Mouse (Mus musculus): Measurements from ENCODE around the gene Fam24a. TPM values are rescaled to one million over a fixed set of nuclear protein-coding genes. Genes with fewer than 3 reads are reported as not detected.

Fam24a gene
- total and polyA plus RNA-seq, 3 experiments = not detected

DNA sequence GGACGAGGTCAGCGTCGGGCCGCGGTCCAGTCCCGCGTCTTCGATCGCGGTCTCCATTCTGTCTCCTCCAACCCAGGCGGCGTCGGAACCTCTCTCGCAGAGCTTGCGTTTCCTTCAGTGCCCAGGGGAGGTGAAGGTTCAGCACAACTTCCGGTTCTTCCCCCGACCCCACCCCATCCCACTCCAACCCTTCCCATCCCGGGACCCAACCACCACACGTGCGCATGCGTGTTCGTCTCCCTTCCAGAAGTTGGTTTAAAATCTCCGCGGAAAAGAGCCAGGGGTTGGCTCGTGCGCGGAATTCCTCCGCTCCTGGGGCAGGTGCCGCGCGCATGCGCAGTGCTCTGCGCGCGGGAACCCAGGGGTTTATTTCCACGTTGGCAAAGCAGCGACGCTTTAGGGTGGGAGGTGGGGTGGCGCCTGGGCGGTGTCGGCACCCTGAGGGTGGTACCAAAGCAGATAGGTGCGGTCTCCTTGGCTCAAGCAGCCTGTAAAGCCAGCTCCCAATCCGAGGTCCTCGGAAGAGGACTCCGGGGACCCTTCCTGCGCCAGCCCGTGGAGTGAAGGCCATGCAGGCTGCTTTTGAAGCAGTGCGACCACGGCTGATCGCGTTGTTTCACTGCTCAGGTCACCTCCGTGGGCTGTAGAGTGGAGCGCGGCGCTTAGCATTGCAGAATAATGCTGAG lies 29.1 kb downstream of the Fam24a start, which contains the start of gene 2310057M21Rik:
TSS of gene 2310057M21Rik (minus strand) at position 145 of the 686 bp plus-strand sequence.
- peak; percentile 98 for DNase-seq (ENCODE audit: low read depth, low spot score)
- Histone ChIP-seq H3K36me3 (ENCODE audit: control insufficient read depth in 1 of 2, insufficient read depth in 2 of 2, low read length in 2 of 2) (peaks cover 6 to 14% of the 10 kb centered on the region in 2 experiments), H3K27me3 (ENCODE audit: control insufficient read depth in 1 of 2, insufficient read depth in 2 of 2, low read length in 2 of 2) (no peaks in the 10 kb centered on the region), H3K4me3 (ENCODE audit: control insufficient read depth in 1 of 2, insufficient read depth in 1 of 2, low read depth in 2 of 2, low read length in 2 of 2) (peak within 1 kb of the TSS; percentile 67 to 99), H3K9ac (ENCODE audit: control insufficient read depth, low read depth, low read length, poor library complexity, severe bottlenecking) (peak within 1 kb of the TSS; percentile 99), H3K4me1 (ENCODE audit: control insufficient read depth in 1 of 2, insufficient read depth in 2 of 2, low read length in 2 of 2) (peaks cover 3 to 9% of the 10 kb centered on the region in 2 experiments), H3K79me2 (ENCODE audit: control insufficient read depth, insufficient read depth, low read length, poor library complexity) (peaks cover 15% of the 10 kb centered on the region), H3K27ac (ENCODE audit: control insufficient read depth, low read depth, low read length) (peak within 1 kb of the TSS; percentile 83), H3K9me3 (replicated peaks; ENCODE audit: insufficient read depth, low read length) (no peaks in the 10 kb centered on the region)
- TF ChIP-seq TCF12 (IDR thresholded peaks at IDR 0.05; ENCODE audit: low read depth, low read length) = peak; percentile 53; the same call in 1 of the 2 replicates
- peak; percentile 68; the same call in 1 of the 2 replicates for TF ChIP-seq BHLHE40 (IDR thresholded peaks at IDR 0.05; ENCODE audit: borderline replicate concordance, low read depth, low read length)
- peak; percentile 77; the same call in 1 of the 2 replicates for TF ChIP-seq ZMIZ1 (IDR thresholded peaks at IDR 0.05; ENCODE audit: low read depth, low read length)
- TF ChIP-seq RAD21 (IDR thresholded peaks at IDR 0.05; ENCODE audit: low read depth, low read length) = no peak
- TF ChIP-seq USF2 (IDR thresholded peaks at IDR 0.05; ENCODE audit: borderline replicate concordance in 1 of 2, insufficient read depth in 1 of 2, low read depth in 1 of 2, low read length in 2 of 2) = no peak
- TF ChIP-seq ZC3H11A (IDR thresholded peaks at IDR 0.05; ENCODE audit: low read depth, low read length) = no peak
- peak; percentile 4; the same call in 1 of the 2 replicates for TF ChIP-seq RCOR1 (IDR thresholded peaks at IDR 0.05; ENCODE audit: low read depth, low read length)
- TF ChIP-seq E2F4 (IDR thresholded peaks at IDR 0.05; ENCODE audit: borderline replicate concordance, low read depth, low read length) = peak; percentile 91
- peak; percentile 48; the same call in 1 of the 2 replicates for TF ChIP-seq MYC (IDR thresholded peaks at IDR 0.05; ENCODE audit: low read depth, low read length)
- peak; percentile 72 to 74; a peak in 2 of 4 replicates for TF ChIP-seq POLR2A (IDR thresholded peaks at IDR 0.05; ENCODE audit: control insufficient read depth in 1 of 2, insufficient read depth in 1 of 2, low read depth in 1 of 2, low read length in 2 of 2, poor library complexity in 1 of 2)
- peak; percentile 92 for TF ChIP-seq SIN3A (IDR thresholded peaks at IDR 0.05; ENCODE audit: low read length)
- no peak for TF ChIP-seq GABPA (IDR thresholded peaks at IDR 0.05; ENCODE audit: low read depth, low read length)
- TF ChIP-seq ELF1 (IDR thresholded peaks at IDR 0.05; ENCODE audit: low read depth, low read length) = peak; percentile 65; the same call in 1 of the 2 replicates
- TF ChIP-seq UBTF (IDR thresholded peaks at IDR 0.05; ENCODE audit: borderline replicate concordance, insufficient read depth, low read depth, low read length) = 0 out of 2 replicates have a peak, but pooled peaks have one; percentile 1
- TF ChIP-seq MYB (IDR thresholded peaks at IDR 0.05; ENCODE audit: low read depth, low read length) = no peak
- TF ChIP-seq EP300 (IDR thresholded peaks at IDR 0.05; ENCODE audit: low read depth in 1 of 2, low read length in 2 of 2) = no peak
- no peak for TF ChIP-seq SMC3 (IDR thresholded peaks at IDR 0.05; ENCODE audit: low read depth, low read length)
- no peak for TF ChIP-seq CHD1 (IDR thresholded peaks at IDR 0.05; ENCODE audit: low read depth, low read length)
- TF ChIP-seq GATA1 (IDR thresholded peaks at IDR 0.05; ENCODE audit: low read depth, low read length) = no peak
- TF ChIP-seq MAZ (IDR thresholded peaks at IDR 0.05; ENCODE audit: low read depth, low read length) = peak; percentile 90
- TF ChIP-seq POLR2AphosphoS5 (IDR thresholded peaks at IDR 0.05; ENCODE audit: borderline replicate concordance, low read depth, low read length) = no peak
- TF ChIP-seq TAL1 (IDR thresholded peaks at IDR 0.05; ENCODE audit: low read length) = no peak
- TF ChIP-seq POLR2AphosphoS2 (IDR thresholded peaks at IDR 0.05; ENCODE audit: low read length) = peak; percentile 58
- peak; percentile 84 for TF ChIP-seq MXI1 (IDR thresholded peaks at IDR 0.05; ENCODE audit: low read depth, low read length)
- peak; percentile 86 for TF ChIP-seq MAX (IDR thresholded peaks at IDR 0.05; ENCODE audit: low read length)
- TF ChIP-seq USF1 (IDR thresholded peaks at IDR 0.05; ENCODE audit: low read depth, low read length) = peak; percentile 47; the same call in 1 of the 2 replicates
- no peak for TF ChIP-seq CHD2 (IDR thresholded peaks at IDR 0.05; ENCODE audit: low read length)
- peak; percentile 82; the same call in 1 of the 2 replicates for TF ChIP-seq TBP (IDR thresholded peaks at IDR 0.05; ENCODE audit: low read depth, low read length)
- no peak for TF ChIP-seq JUND (IDR thresholded peaks at IDR 0.05; ENCODE audit: low read depth, low read length)
- TF ChIP-seq NELFE (IDR thresholded peaks at IDR 0.05; ENCODE audit: low read depth, low read length) = peak; percentile 86
- peak; percentile 88 for TF ChIP-seq HCFC1 (IDR thresholded peaks at IDR 0.05; ENCODE audit: low read depth, low read length)
- no peak for TF ChIP-seq ZNF384 (IDR thresholded peaks at IDR 0.05; ENCODE audit: low read depth, low read length)
- no peak; the same call in 1 of the 2 replicates for TF ChIP-seq KAT2A (conservative IDR thresholded peaks at IDR 0.05; ENCODE audit: low read depth, low read length)
- TF ChIP-seq MEF2A (IDR thresholded peaks at IDR 0.05; ENCODE audit: extremely low read depth, insufficient replicate concordance, low read depth, low read length, poor library complexity, severe bottlenecking) = no peak
- no peak for TF ChIP-seq CTCF (IDR thresholded peaks at IDR 0.05 in 2 of 3, conservative IDR thresholded peaks at IDR 0.05 in 1 of 3; ENCODE audit: control insufficient read depth in 1 of 3, insufficient read depth in 1 of 3, low read depth in 2 of 3, low read length in 3 of 3, poor library complexity in 1 of 3, severe bottlenecking in 1 of 3)
- TF ChIP-seq NRF1 (IDR thresholded peaks at IDR 0.05; ENCODE audit: insufficient read depth, low read depth, low read length, poor library complexity, severe bottlenecking) = peak; percentile 96

Measured in MEL (cell line).